Mouse (Mus musculus) erythroblast, embryonic 14.5 days (primary cell): ENCODE results near the gene Ehhadh. TPM values are rescaled to one million over a fixed set of nuclear protein-coding genes. Genes with fewer than 3 reads are reported as not detected.
"Not testable (repeated sequence)": the region's sequence is repeated elsewhere in the genome, so short reads cannot be mapped to it uniquely, and the experiment has no call there.

Experiments used
- H3K27me3 ChIP-seq: 2 replicates; pipeline ENCODE4 v1.6.1; 2012; ENCODE audit warnings: inconsistent platforms; ENCODE audit not compliant: control insufficient read depth
- H3K36me3 ChIP-seq: 2 replicates; pipeline ENCODE4 v1.6.1; 2012; ENCODE audit warnings: mild to moderate bottlenecking, inconsistent platforms; ENCODE audit not compliant: control insufficient read depth
- H3K4me1 ChIP-seq: 2 replicates; pipeline ENCODE4 v1.6.1; 2012; ENCODE audit warnings: inconsistent platforms; ENCODE audit not compliant: control insufficient read depth
- H3K4me3 ChIP-seq: replicated peaks from 2 replicates; pipeline ENCODE3; 2012; ENCODE audit warnings: moderate library complexity, mild to moderate bottlenecking, inconsistent platforms
- H3K9me3 ChIP-seq: 2 replicates; pipeline ENCODE4 v1.6.1; 2012; ENCODE audit warnings: low read length, inconsistent platforms, mixed read lengths; ENCODE audit not compliant: control insufficient read depth
- GATA1 ChIP-seq: IDR thresholded peaks from 2 replicates; pipeline ENCODE4 v1.6.1; 2012; ENCODE audit warnings: low read length, inconsistent platforms, mixed read lengths
- TAL1 ChIP-seq: IDR thresholded peaks from 3 replicates; pipeline ENCODE4 v1.6.1; 2012; ENCODE audit warnings: low read length, inconsistent platforms, mixed read lengths
- polyA plus RNA-seq: library from polyadenylated mRNA; stranded (reverse); fragments of >175 nt; gene quantifications from 2 replicates; pipeline ENCODE4 v1.2.3, GENCODE M21; 2012

Ehhadh gene
- polyA plus RNA-seq, 1 experiment = 0.05 TPM

DNA sequence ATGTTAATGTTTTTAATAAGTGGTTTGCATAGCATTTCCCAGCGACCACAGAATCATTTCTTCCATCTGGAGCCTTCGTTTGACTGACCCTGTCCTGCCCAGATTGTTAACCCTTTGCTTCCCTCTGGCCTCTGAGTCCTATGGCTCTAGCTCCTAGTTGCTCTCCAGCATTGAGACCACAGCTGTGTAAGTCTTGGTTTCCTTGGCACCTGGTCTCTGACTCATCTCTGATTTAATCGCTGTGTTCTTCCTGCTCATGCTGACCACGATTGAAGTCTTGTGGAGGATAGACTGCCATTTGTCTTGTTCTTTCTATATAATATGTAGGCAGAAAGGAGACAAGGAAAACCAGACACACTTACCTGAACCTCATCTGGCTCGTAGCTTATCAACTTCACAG is 42.1 kb upstream of the Ehhadh start:
- Histone ChIP-seq H3K4me1 (peaks cover 1% of the 10 kb centered on the region; the same call in 1 of the 2 replicates), H3K27me3 (no peaks in the 10 kb centered on the region), H3K4me3 (no peak overlapping the region), H3K36me3 (no peaks in the 10 kb centered on the region), H3K9me3 (no peaks in the 10 kb centered on the region)
- TF ChIP-seq GATA1 = no peak
- TF ChIP-seq TAL1 = no peak

DNA sequence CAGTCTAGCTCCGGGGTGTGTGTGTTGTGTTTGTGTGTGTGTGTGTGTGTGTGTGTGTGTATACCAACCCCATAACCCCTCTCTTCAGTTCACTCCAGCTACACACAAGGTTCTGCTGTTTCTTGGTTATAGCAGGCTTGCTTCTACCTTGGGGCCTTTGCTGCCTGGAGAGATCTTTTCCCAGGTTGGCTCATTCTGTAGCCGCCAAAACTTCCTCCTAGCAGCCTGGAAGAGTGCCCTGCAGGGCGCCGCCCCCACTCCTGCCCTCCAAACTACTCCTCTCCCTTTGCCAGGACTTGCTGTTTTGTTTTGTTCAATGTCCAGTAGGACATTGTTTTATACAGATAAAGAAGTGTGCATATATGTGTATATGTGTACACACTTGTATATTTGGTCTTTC is 40.0 kb upstream of the Ehhadh start:
- TF ChIP-seq GATA1 = no peak
- no peak for TF ChIP-seq TAL1
- no peaks in the 10 kb centered on the region for H3K27me3 ChIP-seq
- no peak overlapping the region for H3K4me3 ChIP-seq
- no peaks in the 10 kb centered on the region for H3K9me3 ChIP-seq
- peaks cover 1% of the 10 kb centered on the region; the same call in 1 of the 2 replicates for H3K4me1 ChIP-seq
- no peaks in the 10 kb centered on the region for H3K36me3 ChIP-seq

GRCm38 (mm10) chr16:21827153-21827552 is 39.5 kb upstream of the Ehhadh start:
- H3K4me1 ChIP-seq = peaks cover 1% of the 10 kb centered on the region; the same call in 1 of the 2 replicates
- H3K36me3 ChIP-seq = no peaks in the 10 kb centered on the region
- no peaks in the 10 kb centered on the region for H3K27me3 ChIP-seq
- no peaks in the 10 kb centered on the region for H3K9me3 ChIP-seq
- H3K4me3 ChIP-seq = no peak overlapping the region
- TF ChIP-seq TAL1 (no peak), GATA1 (no peak)

DNA sequence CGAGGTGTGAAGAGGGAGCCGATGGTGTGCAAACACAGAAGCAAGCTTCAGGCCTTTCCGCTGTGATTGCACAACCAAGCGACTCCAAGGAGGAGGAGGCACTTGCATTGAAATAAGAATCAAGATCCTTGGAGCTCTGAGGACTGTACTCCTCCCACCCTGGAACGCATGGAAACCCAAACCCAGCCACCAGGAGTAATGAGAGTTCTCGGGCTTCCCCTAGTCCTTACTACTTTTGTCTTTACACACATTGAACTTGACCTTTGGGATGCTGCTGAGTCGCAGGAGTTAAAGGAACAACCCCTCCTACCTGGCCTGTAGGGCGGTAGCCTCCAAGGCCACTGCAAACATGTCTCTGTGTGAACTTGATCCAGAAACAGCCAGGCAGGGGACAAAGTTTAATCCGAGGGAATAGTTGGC is 38.0 kb upstream of the Ehhadh start:
- TF ChIP-seq TAL1 = no peak
- TF ChIP-seq GATA1 = no peak
- Histone ChIP-seq H3K4me1 (no peaks in the 10 kb centered on the region), H3K9me3 (no peaks in the 10 kb centered on the region), H3K36me3 (no peaks in the 10 kb centered on the region), H3K27me3 (no peaks in the 10 kb centered on the region), H3K4me3 (no peak overlapping the region)

GRCm38 (mm10) chr16:21818629-21819028 is 31.0 kb upstream of the Ehhadh start:
- Histone ChIP-seq H3K9me3 (no peaks in the 10 kb centered on the region), H3K4me1 (peaks cover 15% of the 10 kb centered on the region), H3K27me3 (no peaks in the 10 kb centered on the region), H3K36me3 (no peaks in the 10 kb centered on the region; the same call in 1 of the 2 replicates), H3K4me3 (no peak overlapping the region)
- TF ChIP-seq GATA1 (no peak), TAL1 (no peak)

DNA sequence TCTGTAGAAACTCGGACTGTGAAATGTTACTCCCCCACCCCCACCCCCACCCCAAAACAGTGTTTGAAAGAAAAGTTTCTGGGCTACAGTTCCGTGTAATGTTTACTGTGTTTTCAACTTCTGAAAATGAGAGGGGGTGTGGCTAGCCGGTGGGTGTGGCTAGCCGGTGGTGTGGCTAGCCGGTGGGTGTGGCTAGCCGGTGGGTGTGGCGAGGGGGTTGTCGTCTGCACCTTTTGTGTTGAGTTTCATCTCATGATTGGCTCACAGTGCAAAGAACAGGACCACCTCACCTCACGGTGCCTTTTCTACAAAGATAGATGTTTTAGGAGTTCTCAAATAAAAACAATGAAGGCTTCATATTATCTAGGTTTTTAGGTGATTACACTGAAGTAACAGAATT is 30.5 kb upstream of the Ehhadh start:
- TF ChIP-seq GATA1 (no peak), TAL1 (no peak)
- peaks cover 15% of the 10 kb centered on the region for H3K4me1 ChIP-seq
- H3K4me3 ChIP-seq = no peak overlapping the region
- H3K9me3 ChIP-seq = no peaks in the 10 kb centered on the region
- H3K36me3 ChIP-seq = no peaks in the 10 kb centered on the region; the same call in 1 of the 2 replicates
- no peaks in the 10 kb centered on the region for H3K27me3 ChIP-seq

GRCm38 (mm10) chr16:21815669-21816010 is 28.0 kb upstream of the Ehhadh start:
- peaks cover 4% of the 10 kb centered on the region for H3K36me3 ChIP-seq
- TF ChIP-seq TAL1 = no peak
- no peak for TF ChIP-seq GATA1
- H3K4me3 ChIP-seq = no peak overlapping the region
- H3K27me3 ChIP-seq = no peaks in the 10 kb centered on the region
- no peaks in the 10 kb centered on the region for H3K9me3 ChIP-seq
- peaks cover 17% of the 10 kb centered on the region for H3K4me1 ChIP-seq

DNA sequence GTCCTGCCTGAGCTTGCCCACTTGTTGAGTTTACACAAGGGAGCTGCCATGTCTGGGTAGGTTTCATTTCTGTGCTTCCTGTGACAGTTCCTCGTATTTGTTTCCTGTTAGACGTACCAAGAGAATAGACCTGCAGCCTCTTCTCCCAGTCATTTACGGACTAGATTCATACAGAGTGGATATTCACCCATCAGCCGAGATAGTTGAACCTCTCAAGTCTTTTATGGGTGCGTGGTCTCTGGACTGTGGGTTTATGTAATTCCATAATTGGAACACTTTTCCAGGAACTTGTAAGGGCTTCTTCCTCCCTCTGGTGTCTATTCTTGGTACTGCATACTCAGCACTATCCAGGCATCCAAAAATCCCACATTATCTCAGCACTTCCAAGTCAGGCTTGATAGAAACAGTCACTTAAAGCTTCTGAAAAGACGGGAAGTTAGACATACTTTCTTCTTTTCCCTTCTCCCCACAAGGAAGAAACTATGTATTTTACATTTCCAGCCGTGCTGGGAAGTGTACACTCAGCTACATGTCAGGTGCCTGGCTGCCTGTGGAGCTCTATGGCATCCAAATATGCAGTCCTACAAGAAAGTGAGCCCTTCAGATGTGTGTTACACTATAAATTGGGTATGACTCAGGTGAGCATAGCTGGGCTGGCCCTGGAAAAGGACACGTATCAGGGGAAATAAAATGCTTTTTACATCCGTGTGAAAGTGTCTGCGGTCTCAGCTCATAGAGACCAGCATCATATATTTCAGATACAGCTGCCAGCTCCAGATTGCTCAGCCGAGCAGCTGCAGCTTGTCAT is 27.5 kb upstream of the Ehhadh start:
- Histone ChIP-seq H3K4me1 (peaks cover 15% of the 10 kb centered on the region), H3K9me3 (no peaks in the 10 kb centered on the region), H3K36me3 (peaks cover 9% of the 10 kb centered on the region)

GRCm38 (mm10) chr16:21813164-21813834 is 25.7 kb upstream of the Ehhadh start:
- H3K27me3 ChIP-seq = no peaks in the 10 kb centered on the region
- TF ChIP-seq TAL1 = no peak
- no peak for TF ChIP-seq GATA1
- H3K36me3 ChIP-seq = peaks cover 27% of the 10 kb centered on the region
- H3K4me3 ChIP-seq = no peak overlapping the region
- H3K4me1 ChIP-seq = peaks cover 9% of the 10 kb centered on the region
- no peaks in the 10 kb centered on the region for H3K9me3 ChIP-seq

More for the DNA sequence above, 27.5 kb upstream of the Ehhadh start:
- no peaks in the 10 kb centered on the region for H3K27me3 ChIP-seq
- TF ChIP-seq GATA1 = no peak
- TF ChIP-seq TAL1 = no peak
- no peak overlapping the region for H3K4me3 ChIP-seq

DNA sequence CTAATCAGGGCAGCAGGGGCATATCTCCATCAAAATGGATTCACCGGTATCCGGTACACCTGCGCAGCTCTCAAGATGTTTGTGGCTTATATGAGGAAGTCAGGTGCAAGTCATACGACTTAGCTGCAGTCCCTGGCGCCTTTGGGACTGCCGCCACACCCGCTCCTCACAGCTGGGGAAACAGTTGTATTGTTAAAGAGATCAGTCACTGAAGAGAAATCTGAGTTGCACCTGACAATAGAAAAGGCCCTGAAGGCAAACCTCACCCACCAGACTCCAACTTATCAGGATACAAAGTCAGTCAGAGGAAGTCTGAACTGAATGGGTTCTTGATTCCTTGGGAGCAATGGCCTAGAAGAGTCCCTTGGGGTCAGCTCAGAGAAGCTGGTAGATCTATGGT is 20.2 kb upstream of the Ehhadh start:
- not testable (repeated sequence) for H3K4me3 ChIP-seq, H3K27me3 ChIP-seq, H3K9me3 ChIP-seq, H3K4me1 ChIP-seq
- peaks cover 74% of the 10 kb centered on the region for H3K36me3 ChIP-seq
